Mouse (Mus musculus) olfactory bulb, adult 2 months (tissue): ENCODE measurements at regions not wholly inside any gene's neighbourhood (a gene's known extent, or its start where the extent isn't known, plus 50 kb on each side); places are given as distances from the start of the nearest gene placed in this dataset.

Experiments
- H3K27ac ChIP-seq: fragments of 200-500 bp; 2 replicates; pipeline ENCODE4 v1.5.1; 2012; ENCODE audit warnings: low read depth, low read length; ENCODE audit not compliant: insufficient read depth
- H3K4me1 ChIP-seq: fragments of 200-500 bp; 2 replicates; pipeline ENCODE4 v1.6.1; 2012; ENCODE audit warnings: low read length; ENCODE audit not compliant: control insufficient read depth, insufficient read depth
- H3K4me3 ChIP-seq: fragments of 200-500 bp; 2 replicates; pipeline ENCODE4 v1.5.1; 2012; ENCODE audit warnings: mild to moderate bottlenecking, low read depth, low read length, moderate library complexity; ENCODE audit not compliant: insufficient read depth
- CTCF ChIP-seq: fragments of 200-500 bp; IDR thresholded peaks from 2 replicates; pipeline ENCODE4 v1.5.1; 2012; ENCODE audit warnings: low read depth, mild to moderate bottlenecking, low read length, moderate library complexity; ENCODE audit not compliant: insufficient read depth
- POLR2A ChIP-seq: fragments of 200-500 bp; IDR thresholded peaks from 2 replicates; pipeline ENCODE4 v1.6.1; 2012; ENCODE audit warnings: mild to moderate bottlenecking, low read depth, low read length, moderate library complexity; ENCODE audit not compliant: insufficient read depth
- WGBS: fragments of 180-500 bp; shearing (Covaris S2); methylation state at CpG from one replicate; pipeline ENCODE4 v1.1.7; 2018; 5-methylcytosine and 5-hydroxymethylcytosine counted together

- Histone ChIP-seq H3K4me3 (no peak overlapping the region), H3K27ac (no peak overlapping the region), H3K4me1 (peaks cover 8% of the 10 kb centered on the region; the same call in 1 of the 2 replicates)
- TF ChIP-seq POLR2A = no peak
- no peak for TF ChIP-seq CTCF
- 47% methylated on average over 6 of the region's 6 CpGs for WGBS
Observed at GRCm38 (mm10) chr4:56051792-56052380, 519.6 kb upstream of the Klf4 start.

DNA sequence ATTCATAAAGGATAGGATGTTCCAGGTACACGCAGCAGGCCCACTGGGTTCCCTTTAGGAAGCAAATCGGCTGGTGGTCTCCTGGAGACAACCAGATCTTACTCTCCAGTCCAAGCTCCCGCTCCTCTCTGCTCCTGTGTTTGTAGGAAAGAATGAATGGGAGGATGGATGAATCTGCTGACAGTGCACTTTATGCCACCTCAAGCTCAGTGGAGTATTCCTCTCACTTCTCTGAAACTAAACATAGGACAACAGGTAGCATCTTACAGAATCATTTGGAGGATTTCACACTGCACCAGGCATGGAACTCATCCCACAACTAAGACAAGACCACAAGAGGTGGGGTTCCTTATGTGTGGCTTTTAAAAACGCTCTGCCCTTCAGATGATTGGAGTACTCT is 507.1 kb upstream of the Klf4 start:
- no peak overlapping the region for H3K4me3 ChIP-seq
- whole genome bisulfite sequencing = 99% methylated on average over 4 of the region's 4 CpGs
- TF ChIP-seq POLR2A (no peak), CTCF (no peak)
- no peaks in the 10 kb centered on the region for H3K4me1 ChIP-seq
- H3K27ac ChIP-seq = no peak overlapping the region

- no peaks in the 10 kb centered on the region for H3K4me1 ChIP-seq
- WGBS = 92% methylated on average over 6 of the region's 6 CpGs
- TF ChIP-seq POLR2A (no peak), CTCF (no peak)
- H3K4me3 ChIP-seq = no peak overlapping the region
- no peak overlapping the region for H3K27ac ChIP-seq
Observed at GRCm38 (mm10) chr4:56036334-56036733, 504.1 kb upstream of the Klf4 start.

DNA sequence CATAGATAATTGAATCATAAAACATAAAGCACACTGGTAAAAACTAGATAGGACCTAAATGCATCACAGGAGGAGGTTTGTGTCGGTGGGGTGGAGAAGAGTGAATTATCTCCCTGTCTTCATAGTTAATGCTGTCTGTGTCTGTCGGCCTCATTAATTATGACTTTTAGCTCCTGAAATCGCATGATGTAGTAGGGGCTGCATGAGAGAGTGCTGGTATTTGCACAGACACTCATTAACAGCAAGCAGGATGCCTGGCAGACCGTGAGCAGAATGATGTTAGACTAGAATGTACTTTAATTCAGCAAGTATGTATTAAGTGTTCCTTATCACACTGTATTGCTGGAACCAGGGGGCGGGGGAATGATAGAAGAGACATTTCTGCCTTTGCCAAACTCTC is 503.3 kb upstream of the Klf4 start:
- 34% methylated on average over 5 of the region's 5 CpGs for WGBS
- TF ChIP-seq CTCF = no peak
- no peak for TF ChIP-seq POLR2A
- Histone ChIP-seq H3K27ac (no peak overlapping the region), H3K4me3 (no peak overlapping the region), H3K4me1 (no peaks in the 10 kb centered on the region)

DNA sequence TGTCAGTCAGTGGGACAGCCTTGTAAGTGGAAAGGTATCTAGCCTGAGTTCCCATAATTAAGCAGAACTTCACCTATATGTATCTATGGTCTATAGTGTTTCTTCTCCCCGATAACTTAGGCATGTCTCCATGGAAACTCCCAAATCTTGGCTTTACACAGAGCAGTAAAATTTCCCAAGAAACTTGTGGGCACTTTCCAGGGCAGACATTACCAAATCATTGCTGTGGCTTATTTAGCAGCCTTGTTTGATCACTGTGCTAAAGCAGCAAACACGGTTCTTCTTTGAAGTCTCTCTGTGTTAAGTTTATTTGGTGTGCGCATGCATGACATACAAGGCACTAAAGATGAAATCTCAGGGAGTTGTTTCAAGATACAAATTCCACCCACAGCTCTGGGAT is 496.2 kb upstream of the Klf4 start:
- 44% methylated on average over 3 of the region's 3 CpGs for WGBS
- Histone ChIP-seq H3K27ac (no peak overlapping the region), H3K4me1 (no peaks in the 10 kb centered on the region), H3K4me3 (no peak overlapping the region)
- TF ChIP-seq CTCF (no peak), POLR2A (no peak)

DNA sequence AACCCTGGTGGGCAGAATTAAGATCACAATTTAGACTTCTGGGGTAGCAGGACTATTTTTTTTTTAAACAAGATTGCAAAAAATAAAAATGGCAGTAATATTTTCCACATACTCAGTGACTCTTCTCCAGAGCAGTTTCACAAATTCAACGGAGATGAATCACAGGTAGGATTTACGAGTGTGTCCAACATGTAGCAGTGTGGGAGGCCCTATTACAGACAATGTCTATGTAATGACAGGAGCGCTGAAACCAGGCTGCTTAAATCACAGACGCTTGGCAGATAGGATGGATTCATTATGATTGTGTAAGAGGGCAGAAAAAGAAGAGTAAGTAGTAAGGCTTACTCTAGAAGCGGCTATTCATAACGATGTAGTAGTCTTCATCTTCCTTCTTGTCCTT is 495.0 kb upstream of the Klf4 start:
- TF ChIP-seq CTCF = no peak
- 89% methylated on average over 6 of the region's 6 CpGs for WGBS
- Histone ChIP-seq H3K27ac (no peak overlapping the region), H3K4me3 (no peak overlapping the region), H3K4me1 (no peaks in the 10 kb centered on the region)

DNA sequence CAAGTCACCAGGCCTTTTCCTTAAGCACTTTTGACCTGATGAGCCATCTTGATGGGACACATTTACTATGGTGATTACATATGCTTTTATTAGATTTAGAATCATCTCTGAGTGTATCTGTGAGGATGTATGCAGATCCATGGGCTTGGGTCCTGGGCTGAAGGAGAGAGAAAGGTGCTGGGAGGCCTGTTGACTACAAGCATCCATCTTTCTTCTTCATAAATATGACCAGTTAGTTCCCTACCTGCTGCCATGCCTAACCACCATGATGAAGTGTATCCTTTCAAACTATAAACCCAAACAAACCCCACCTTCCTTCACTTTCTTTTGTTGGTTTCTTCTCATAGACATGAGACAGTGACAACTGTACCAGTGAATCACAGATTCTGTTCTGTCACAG is 492.2 kb upstream of the Klf4 start:
- no peaks in the 10 kb centered on the region for H3K4me1 ChIP-seq
- TF ChIP-seq POLR2A (no peak), CTCF (no peak)
- no peak overlapping the region for H3K4me3 ChIP-seq
- no peak overlapping the region for H3K27ac ChIP-seq

DNA sequence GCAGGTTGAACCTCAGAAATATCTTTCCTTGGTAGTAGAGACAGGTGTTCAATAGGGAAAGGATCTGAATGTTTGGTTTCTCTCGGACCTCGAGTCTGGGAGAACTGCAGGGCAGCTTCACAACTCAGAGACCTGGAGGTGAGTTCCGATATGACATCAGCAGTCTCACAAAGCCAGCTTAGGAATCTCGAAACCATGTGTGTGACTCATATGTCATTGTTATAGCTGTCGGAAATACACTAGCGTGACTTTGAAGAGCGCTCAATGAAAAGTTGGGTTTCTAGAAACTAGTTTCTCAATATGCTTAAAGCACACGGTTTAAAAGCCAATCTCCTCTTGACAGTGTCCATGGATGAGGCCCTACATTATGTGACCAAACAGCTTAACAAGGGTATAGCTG is 485.9 kb upstream of the Klf4 start:
- TF ChIP-seq CTCF = no peak
- no peak for TF ChIP-seq POLR2A
- Histone ChIP-seq H3K4me3 (no peak overlapping the region), H3K4me1 (no peaks in the 10 kb centered on the region), H3K27ac (no peak overlapping the region)
- WGBS = 95% methylated on average over 8 of the region's 8 CpGs

- WGBS = 91% methylated on average over 7 of the region's 7 CpGs
- no peak for TF ChIP-seq POLR2A
- no peak for TF ChIP-seq CTCF
- no peaks in the 10 kb centered on the region for H3K4me1 ChIP-seq
- no peak overlapping the region for H3K27ac ChIP-seq
- H3K4me3 ChIP-seq = no peak overlapping the region
Observed at GRCm38 (mm10) chr4:56015481-56015880, 483.2 kb upstream of the Klf4 start.

DNA sequence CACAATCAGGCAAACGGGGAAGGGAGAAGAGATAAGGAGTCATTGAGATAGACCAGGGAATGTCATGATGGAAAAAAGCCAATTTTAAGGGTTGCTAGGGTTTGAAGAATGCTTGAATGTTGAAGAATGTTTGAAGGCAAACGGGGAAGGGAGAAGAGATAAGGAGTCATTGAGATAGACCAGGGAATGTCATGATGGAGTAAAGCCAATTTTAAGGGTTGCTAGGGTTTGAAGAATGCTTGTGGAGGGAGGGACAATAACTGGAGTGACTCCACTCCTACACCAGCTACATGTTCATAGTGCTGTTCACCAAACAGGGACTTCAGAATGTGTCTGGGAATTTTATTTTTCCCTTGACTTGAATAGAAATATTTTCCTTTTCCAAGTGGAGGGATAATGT is 476.0 kb upstream of the Klf4 start:
- H3K4me1 ChIP-seq = no peaks in the 10 kb centered on the region
- no peak overlapping the region for H3K4me3 ChIP-seq
- 85% methylated on average over 2 of the region's 2 CpGs for whole genome bisulfite sequencing
- no peak overlapping the region for H3K27ac ChIP-seq
- no peak for TF ChIP-seq CTCF
- TF ChIP-seq POLR2A = no peak
